Mouse (Mus musculus) NIH3T3 (cell line): ENCODE measurements around the gene Wrap53.

Experiments
- DNase-seq: peaks from one replicate; pipeline ENCODE4 v3.0.0-alpha.2; 2012; ENCODE audit warnings: low read depth

The Wrap53 gene

DNA sequence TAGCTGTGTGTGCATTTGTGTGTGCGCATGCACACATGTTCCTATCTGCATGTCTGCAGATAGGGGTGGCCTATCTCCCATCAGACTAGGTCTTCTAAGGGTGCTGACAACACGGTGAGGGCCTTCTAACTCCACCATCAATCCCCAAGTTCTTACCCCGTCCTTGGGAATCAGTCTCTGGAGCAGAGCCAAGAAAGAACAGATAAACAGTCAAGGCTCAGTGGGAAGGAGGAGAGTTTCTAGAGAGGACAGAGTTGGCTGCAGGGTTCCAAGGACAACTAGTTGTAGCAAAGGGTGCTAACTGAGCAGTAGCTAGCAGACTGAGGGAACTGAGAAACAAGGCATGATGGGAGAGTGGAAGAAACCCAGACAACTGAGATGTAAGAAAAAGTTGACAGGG lies 21.7 kb upstream of the Wrap53 start:
- no peak for DNase-seq

DNA sequence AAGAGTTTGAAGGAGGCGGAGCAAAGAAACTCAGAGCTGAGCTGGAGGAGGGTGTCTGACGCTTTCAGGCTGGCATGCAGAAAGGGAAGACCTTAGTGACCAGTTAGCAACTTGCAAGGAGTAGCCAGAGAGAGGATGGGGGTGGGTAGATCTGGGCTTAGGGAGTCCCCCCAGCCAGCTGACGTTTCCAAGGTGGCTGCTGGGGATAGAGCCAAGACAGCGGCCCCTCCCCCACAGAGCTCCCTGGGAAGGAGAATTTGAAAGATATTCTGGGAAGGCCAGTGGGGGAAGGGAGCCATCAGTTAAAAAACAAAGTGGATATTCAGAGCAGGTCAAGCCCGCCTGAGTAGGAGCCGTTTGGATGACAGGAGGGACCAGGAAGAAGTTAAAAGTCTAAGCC lies 20.0 kb upstream of the Wrap53 start:
- peak; percentile 84 for DNase-seq

- no peak for DNase-seq
Observed at GRCm38 (mm10) chr11:69599436-69599835, 19.4 kb upstream of the Wrap53 start.

- DNase-seq = no peak
Observed at GRCm38 (mm10) chr11:69594853-69595252, 14.8 kb upstream of the Wrap53 start.

DNA sequence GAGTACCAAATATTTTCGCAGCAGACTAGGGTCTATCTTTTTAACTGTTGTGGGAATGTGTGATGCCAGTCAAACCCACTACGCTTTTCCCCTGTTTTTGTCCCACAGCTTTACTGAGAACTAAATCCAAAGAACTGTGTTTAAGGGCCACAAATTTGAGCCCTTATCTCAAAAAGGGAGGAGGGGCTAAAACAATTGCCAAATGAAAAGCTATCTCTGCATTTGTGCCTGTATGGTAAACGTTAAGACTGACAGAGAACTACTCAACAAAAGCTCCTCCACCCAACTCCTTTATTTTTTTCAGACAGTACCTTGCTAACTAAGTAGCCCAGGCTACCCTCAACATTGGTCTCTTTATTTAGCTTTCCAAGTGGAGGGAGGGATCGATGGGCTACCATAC lies 12.7 kb upstream of the Wrap53 start:
- DNase-seq = no peak

DNA sequence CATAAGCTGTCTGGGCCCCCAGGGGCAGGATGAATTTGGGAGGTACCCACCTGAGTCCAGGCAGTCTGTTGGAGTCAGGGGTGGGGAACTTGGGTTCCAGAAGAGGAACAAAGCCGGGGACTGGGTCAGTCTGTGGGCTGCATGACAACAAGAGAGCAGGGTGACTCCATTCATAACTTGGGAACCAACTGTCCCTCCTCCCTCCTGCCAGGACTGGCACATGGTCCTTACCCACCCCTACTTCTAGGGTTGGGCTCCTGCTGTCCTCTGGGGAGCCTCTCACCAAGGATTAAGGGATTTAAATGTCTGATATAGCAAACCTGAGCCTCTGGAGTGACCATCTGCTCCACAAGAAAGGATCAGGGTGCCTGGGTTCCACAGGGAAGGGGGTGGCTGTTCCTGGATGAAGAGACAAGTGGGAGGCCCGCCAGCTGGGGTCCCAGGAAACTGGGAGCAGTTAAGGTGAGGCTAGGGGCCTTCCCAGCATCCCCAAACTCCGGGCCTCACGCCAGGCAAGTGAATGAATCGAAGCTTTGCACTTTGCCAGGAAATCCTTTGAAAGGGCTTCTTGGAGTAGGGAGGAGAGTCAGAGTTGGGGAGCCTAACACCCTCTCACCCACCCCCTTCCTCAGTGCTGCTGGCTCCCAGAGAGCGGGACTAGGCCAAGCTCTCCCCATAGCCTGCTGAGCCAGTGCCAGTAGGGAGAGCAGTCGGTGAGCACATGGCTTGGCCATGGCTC lies 12.0 kb upstream of the Wrap53 start:
- no peak for DNase-seq

DNA sequence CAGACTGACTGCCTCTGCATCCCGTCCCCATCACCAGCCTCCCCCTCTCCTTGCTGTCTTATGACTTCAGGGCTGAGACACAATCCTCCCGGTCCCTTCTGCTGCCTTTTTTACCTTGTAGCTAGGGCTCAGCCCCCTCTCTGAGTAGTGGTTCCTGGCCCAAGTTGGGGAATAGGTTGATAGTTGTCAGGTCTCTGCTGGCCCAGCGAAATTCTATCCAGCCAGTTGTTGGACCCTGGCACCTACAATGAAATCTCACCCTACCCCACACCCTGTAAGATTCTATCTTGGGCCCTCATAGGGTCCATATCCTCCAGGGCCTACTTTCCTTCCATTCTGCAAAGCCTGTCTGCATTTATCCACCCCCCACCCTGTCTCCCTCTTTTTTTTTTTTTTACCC lies 11.4 kb upstream of the Wrap53 start:
- DNase-seq = no peak

GRCm38 (mm10) chr11:69590622-69591021 lies 10.6 kb upstream of the Wrap53 start:
- no peak for DNase-seq

DNA sequence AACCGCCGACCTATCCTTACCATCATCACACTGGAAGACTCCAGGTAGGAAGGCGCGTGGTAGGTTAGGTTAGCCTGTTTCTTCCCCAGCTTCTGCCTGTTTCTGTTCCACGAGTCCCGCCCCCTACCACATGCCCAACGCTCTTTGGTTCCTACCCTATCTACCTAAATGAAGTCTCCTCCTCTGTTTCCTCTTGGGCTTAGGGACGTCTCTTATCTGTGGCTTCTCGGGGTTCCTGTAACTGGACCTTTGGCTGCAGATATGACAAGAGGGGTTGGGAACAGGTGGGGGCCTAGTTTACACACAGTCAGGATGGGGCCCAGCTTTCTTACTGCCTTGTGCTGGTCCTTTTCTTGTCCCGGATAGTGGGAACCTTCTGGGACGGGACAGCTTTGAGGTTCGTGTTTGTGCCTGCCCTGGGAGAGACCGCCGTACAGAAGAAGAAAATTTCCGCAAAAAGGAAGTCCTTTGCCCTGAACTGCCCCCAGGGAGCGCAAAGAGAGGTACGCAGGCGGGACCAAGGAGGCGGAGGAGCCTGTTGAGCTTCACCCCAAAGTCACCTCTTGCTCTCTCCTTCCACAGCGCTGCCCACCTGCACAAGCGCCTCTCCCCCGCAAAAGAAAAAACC lies 9.3 kb upstream of the Wrap53 start:
- no peak for DNase-seq

DNA sequence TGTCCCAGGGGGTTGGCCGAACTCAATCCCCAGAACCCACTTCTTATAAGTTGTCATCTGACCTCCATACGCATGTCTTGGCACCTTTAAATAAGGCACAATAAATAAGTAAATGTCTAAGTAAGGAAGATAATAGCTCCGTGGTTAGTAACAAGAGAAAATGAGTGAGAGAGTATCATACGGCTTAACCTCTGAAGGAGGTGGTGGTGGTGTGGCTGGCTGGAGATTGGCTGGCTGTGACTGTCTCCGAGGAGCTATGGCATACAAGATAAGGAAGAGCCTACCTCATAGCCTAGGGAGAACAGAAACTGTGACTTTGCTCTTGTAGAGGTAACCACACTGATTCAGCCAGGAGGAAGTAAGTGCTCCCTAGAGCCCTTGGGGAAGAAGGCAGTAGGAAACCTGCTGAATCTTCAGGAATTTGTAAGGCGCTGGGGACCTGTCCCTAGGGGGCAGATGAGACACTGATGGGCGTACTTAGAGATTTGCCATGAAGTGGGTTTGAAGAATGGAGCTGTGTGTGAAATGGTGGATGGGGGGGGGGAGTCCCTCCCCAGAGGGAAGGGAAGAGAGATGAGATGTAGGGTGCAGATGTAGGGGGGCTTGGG lies 5.8 kb upstream of the Wrap53 start:
- no peak for DNase-seq

DNA sequence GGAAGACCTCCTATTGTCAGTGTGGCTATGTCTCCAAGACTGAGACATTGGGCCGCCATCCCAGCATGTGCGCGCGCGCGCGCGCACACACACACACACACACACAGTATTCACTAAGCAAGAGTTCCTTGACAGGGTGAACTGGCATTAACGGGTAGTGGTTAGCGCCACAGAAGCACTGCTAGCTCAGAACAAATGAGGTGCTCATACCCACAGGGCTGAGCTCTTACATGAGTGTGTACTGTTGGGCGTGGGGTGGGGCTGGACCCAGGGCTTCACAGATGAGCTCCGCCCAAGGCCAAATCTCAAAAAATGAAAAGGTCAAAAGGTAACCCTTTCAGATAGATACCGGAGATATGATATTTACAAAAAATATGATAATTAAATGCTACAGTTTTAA lies 4.9 kb upstream of the Wrap53 start:
- DNase-seq = no peak

DNA sequence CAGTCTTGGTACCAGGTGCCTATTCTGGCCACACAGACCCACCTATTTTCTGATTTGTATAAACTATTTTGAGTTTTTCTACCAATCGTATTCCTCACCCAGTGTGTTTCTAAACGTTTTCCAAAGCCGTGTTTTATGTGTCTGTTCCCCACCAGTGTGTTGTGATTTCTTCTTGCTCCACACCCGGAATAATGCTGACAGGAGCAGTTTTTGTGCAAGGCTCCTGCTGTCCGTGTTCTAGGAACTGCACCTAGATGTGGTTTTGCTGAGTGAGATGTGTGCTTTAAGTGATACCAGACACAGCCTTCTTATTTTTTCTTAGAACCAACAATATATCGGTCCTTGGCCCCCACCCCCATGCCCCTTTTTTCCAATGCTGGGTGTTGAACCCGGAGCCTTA lies 4.0 kb upstream of the Wrap53 start:
- DNase-seq = no peak

- no peak for DNase-seq
Observed at GRCm38 (mm10) chr11:69582230-69582805, 2.3 kb upstream of the Wrap53 start.

GRCm38 (mm10) chr11:69581814-69582213 lies 1.8 kb upstream of the Wrap53 start:
- DNase-seq = peak; percentile 57

DNA sequence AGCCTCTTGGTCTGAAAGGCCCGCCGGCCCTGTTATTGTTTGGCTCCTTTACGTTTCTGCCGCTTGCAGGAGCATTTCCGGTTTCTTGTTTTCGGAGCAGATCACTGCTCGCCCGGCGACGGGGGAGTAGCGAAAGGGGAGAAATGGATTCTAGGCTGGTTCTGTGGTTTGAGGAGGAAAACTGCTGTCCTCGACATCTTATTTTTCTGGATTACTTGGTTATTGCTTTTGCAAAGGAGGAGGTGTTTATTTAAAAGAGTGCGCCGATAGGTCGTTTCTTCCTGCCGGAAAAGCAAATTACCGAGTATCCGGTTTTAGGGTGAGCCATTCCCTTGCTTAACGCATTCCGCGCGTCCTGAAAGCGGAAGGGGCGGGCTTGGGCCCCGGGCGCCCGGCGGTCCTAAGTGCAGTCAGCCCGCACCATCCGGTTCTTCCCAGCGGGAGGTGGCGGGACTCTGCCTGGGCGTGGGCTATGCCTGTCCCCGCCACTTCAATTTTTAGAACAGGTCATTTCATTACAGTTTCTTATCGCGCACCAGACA lies 1.2 kb upstream of the Wrap53 start:
- peak; percentile 95 for DNase-seq

- DNase-seq = no peak
Observed at GRCm38 (mm10) chr11:69580572-69581146, 604 bp upstream of the Wrap53 start.

DNA sequence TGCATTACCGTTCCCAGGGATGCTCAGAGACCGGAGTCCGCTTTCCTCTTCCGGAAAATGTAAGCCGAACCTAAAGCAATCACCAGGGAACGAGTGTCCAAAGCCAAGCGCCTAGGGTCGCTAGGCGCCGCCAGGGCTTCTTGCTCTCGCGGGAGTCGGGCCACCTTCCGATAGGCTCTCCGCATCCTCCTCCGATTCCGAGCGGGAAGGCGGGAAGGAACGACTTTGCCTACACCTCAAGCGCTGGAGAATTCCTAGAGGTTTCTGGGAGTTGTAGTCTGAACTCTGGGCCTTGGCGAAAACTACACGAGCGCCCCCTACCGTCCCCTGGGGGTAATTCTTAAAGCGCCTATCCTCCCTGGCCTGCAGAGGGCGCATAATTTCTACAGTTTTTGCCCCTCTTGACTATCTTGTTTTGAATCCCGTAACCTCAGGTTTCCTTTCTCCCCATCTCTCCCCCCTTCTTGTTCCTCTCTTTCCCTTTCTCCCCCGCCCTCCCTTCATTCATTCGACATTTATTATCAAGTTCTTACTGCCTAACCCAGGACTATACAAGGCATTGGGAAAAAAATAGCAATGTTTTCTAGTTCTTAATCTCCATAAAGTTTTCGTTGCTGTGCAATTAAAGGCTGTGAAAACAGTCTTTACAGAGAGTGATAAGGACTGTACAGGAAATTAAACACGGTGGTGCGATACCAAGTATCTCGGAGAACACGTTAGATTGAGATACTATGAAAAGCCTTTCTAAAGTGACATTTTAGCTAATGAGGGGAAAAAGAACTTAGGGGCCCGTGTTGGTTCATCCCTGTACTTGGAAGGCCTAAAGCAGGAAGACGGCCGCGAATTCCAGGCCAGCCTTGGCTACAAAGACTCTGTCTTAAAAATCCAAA lies 682 bp downstream of the Wrap53 start:
- peak; percentile 98 for DNase-seq

- DNase-seq = no peak
Observed at GRCm38 (mm10) chr11:69578301-69578700, 1.8 kb downstream of the Wrap53 start.

DNA sequence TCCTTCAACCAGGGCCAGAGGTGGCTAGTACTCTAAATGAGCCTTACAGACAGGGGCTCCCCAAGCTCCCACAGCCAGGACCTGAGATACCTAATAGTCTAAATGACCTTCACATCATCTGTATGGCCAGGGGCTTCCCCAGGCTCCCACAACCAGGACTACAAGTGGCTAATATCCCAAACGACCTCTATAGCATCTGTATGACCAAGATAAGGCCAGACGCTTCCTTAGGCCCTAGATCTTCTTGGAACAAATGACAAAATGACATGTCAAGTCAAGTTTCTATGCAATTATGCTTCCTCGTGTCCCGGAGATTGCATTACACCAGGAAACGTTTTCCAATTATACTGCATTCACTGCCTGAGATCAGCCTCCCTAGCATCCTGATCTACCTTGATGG lies 3.7 kb downstream of the Wrap53 start:
- no peak for DNase-seq

DNA sequence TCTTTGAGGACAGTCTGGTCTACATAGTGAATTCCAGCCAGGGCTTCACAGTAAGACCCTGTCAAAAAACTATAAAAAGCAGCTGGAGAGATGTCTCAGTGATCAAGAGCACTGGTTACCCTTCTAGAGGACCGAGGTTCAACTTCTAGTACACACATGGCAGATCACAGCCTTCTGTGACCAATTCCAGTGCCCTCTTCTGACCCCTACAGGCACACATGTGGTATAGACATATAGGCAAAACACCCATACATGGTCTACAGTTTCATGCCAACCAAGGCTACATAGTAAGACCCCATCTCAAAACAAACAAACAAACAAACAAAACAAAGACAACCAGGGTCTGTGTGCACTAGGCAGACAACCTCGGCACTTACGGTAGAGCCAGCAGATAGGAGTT lies 4.8 kb downstream of the Wrap53 start:
- peak; percentile 55 for DNase-seq

DNA sequence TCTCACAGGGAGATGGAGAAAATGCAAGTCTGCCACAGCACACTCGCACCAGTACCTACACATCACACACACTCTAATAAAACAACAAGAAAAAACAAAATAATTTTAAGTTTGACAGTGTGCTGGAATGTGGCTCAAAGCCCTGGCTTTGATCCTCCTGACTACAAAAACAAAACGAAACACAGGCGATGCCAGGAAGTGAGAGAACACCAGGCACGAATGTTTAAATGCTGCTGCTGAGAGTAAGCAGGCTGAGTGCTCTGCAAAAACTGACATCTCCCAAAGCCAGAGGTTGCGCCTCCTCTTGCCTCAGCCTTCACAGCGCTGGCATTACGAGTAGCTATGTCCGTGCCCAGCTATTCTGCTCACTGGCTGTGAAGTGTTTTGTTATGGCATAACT lies 14.9 kb downstream of the Wrap53 start:
- no peak for DNase-seq

- peak; percentile 27 for DNase-seq
Observed at GRCm38 (mm10) chr11:69564391-69564790, 15.7 kb downstream of the Wrap53 start.
